Mouse (Mus musculus): ENCODE results near the gene Dohh. TPM values are rescaled to one million over a fixed set of nuclear protein-coding genes. Genes with fewer than 3 reads are reported as not detected.

Dohh gene
- polyA plus RNA-seq, 1 experiment from 2014 or later = 96.8 TPM

Small RNAs within 50 kb of the gene (microRNA-seq; reads per million reads assigned to microRNA genes)
- gene Mir1191b (0.90 reads per million), gene Mir6913 (not detected)

Other genes with a start within 250 kb of the Dohh start
- gene Zbtb7a, start 249.2 kb upstream of the Dohh start, polyA plus RNA-seq (2016; fragmentation: Nextera tagmentation; extraction: Ambion mirVana) = 6.8 and 7.5 TPM in 2 replicates
- gene Pias4, start 216.5 kb upstream of the Dohh start, polyA plus RNA-seq (2016; fragmentation: Nextera tagmentation; extraction: Ambion mirVana) = 56.2 and 58.7 TPM in 2 replicates
- 596 and 599 TPM in 2 replicates for gene Eef2, start 207.8 kb upstream of the Dohh start, polyA plus RNA-seq (2016; fragmentation: Nextera tagmentation; extraction: Ambion mirVana)
- gene Dapk3, start 201.4 kb upstream of the Dohh start, polyA plus RNA-seq (2016; fragmentation: Nextera tagmentation; extraction: Ambion mirVana) = 41.6 and 44.9 TPM in 2 replicates
- gene 4930442H23Rik, start 200.6 kb upstream of the Dohh start, polyA plus RNA-seq (2016; fragmentation: Nextera tagmentation; extraction: Ambion mirVana) = not detected in 2 replicates
- not detected in 2 replicates for gene Nmrk2, start 182.4 kb upstream of the Dohh start, polyA plus RNA-seq (2016; fragmentation: Nextera tagmentation; extraction: Ambion mirVana)
- 5.3 and 6.7 TPM in 2 replicates for gene Atcay, start 153.6 kb upstream of the Dohh start, polyA plus RNA-seq (2016; fragmentation: Nextera tagmentation; extraction: Ambion mirVana)
- gene Zfr2, start 151.3 kb upstream of the Dohh start, polyA plus RNA-seq (2016; fragmentation: Nextera tagmentation; extraction: Ambion mirVana) = 2.4 and 2.7 TPM in 2 replicates
- gene Matk, start 131.5 kb upstream of the Dohh start, polyA plus RNA-seq (2016; fragmentation: Nextera tagmentation; extraction: Ambion mirVana) = 3.7 and 5.0 TPM in 2 replicates
- gene Mrpl54, start 117.5 kb upstream of the Dohh start, polyA plus RNA-seq (2016; fragmentation: Nextera tagmentation; extraction: Ambion mirVana) = 217 TPM in 2 replicates
- gene Apba3, start 117.5 kb upstream of the Dohh start, polyA plus RNA-seq (2016; fragmentation: Nextera tagmentation; extraction: Ambion mirVana) = 51.9 and 52.1 TPM in 2 replicates
- gene Tjp3, start 92.8 kb upstream of the Dohh start, polyA plus RNA-seq (2016; fragmentation: Nextera tagmentation; extraction: Ambion mirVana) = 8.8 and 10.1 TPM in 2 replicates
- gene Pip5k1c, start 91.5 kb upstream of the Dohh start, polyA plus RNA-seq (2016; fragmentation: Nextera tagmentation; extraction: Ambion mirVana) = 60.6 and 62.1 TPM in 2 replicates
- 56.0 and 56.7 TPM in 2 replicates for gene Cactin, start 63.3 kb upstream of the Dohh start, polyA plus RNA-seq (2016; fragmentation: Nextera tagmentation; extraction: Ambion mirVana)
- gene Tbxa2r, start 55.7 kb upstream of the Dohh start, polyA plus RNA-seq (2016; fragmentation: Nextera tagmentation; extraction: Ambion mirVana) = 2.4 and 3.0 TPM in 2 replicates
- gene Gipc3, start 41.2 kb upstream of the Dohh start, polyA plus RNA-seq (2016; fragmentation: Nextera tagmentation; extraction: Ambion mirVana) = not detected in 2 replicates
- gene Hmg20b, start 33.9 kb upstream of the Dohh start, polyA plus RNA-seq (2016; fragmentation: Nextera tagmentation; extraction: Ambion mirVana) = 101 and 108 TPM in 2 replicates
- gene Mfsd12, start 26.9 kb upstream of the Dohh start, polyA plus RNA-seq (2016; fragmentation: Nextera tagmentation; extraction: Ambion mirVana) = 6.7 and 7.5 TPM in 2 replicates
- gene 4930404N11Rik, start 18.6 kb upstream of the Dohh start, polyA plus RNA-seq (2016; fragmentation: Nextera tagmentation; extraction: Ambion mirVana) = 0.35 and 0.52 TPM in 2 replicates
- gene Fzr1, start 5.9 kb upstream of the Dohh start, polyA plus RNA-seq (2016; fragmentation: Nextera tagmentation; extraction: Ambion mirVana) = 135 and 139 TPM in 2 replicates
- gene Gm48551, start within 50 bp of the Dohh start, polyA plus RNA-seq (2016; fragmentation: Nextera tagmentation; extraction: Ambion mirVana) = 2.6 and 3.1 TPM in 2 replicates
- 0.78 and 1.4 TPM in 2 replicates for gene Gm48552, start 4.6 kb downstream of the Dohh start, polyA plus RNA-seq (2016; fragmentation: Nextera tagmentation; extraction: Ambion mirVana)
- gene Smim24, start 8.6 kb downstream of the Dohh start, polyA plus RNA-seq (2016; fragmentation: Nextera tagmentation; extraction: Ambion mirVana) = 1.6 and 1.9 TPM in 2 replicates
- 7.3 and 8.6 TPM in 2 replicates for gene Nfic, start 71.2 kb downstream of the Dohh start, polyA plus RNA-seq (2016; fragmentation: Nextera tagmentation; extraction: Ambion mirVana)
- 3.1 and 5.6 TPM in 2 replicates for gene Celf5, start 98.3 kb downstream of the Dohh start, polyA plus RNA-seq (2016; fragmentation: Nextera tagmentation; extraction: Ambion mirVana)
- 88.2 and 90.4 TPM in 2 replicates for gene Ncln, start 112.0 kb downstream of the Dohh start, polyA plus RNA-seq (2016; fragmentation: Nextera tagmentation; extraction: Ambion mirVana)
- gene S1pr4, start 115.7 kb downstream of the Dohh start, polyA plus RNA-seq (2016; fragmentation: Nextera tagmentation; extraction: Ambion mirVana) = 0.32 and 0.33 TPM in 2 replicates
- 0.84 and 1.1 TPM in 2 replicates for gene Gna15, start 139.8 kb downstream of the Dohh start, polyA plus RNA-seq (2016; fragmentation: Nextera tagmentation; extraction: Ambion mirVana)
- gene Gna11, start 160.8 kb downstream of the Dohh start, polyA plus RNA-seq (2016; fragmentation: Nextera tagmentation; extraction: Ambion mirVana) = 73.4 and 77.2 TPM in 2 replicates
- 276 and 283 TPM in 2 replicates for gene Aes, start 175.1 kb downstream of the Dohh start, polyA plus RNA-seq (2016; fragmentation: Nextera tagmentation; extraction: Ambion mirVana)
- 4.1 and 4.3 TPM in 2 replicates for gene Tle2, start 190.1 kb downstream of the Dohh start, polyA plus RNA-seq (2016; fragmentation: Nextera tagmentation; extraction: Ambion mirVana)
- gene Tle6, start 216.6 kb downstream of the Dohh start, polyA plus RNA-seq (2016; fragmentation: Nextera tagmentation; extraction: Ambion mirVana) = 2.8 and 3.1 TPM in 2 replicates
- gene BC025920, start 221.8 kb downstream of the Dohh start, polyA plus RNA-seq (2016; fragmentation: Nextera tagmentation; extraction: Ambion mirVana) = 1.6 and 2.1 TPM in 2 replicates
- gene Sirt6, start 243.4 kb downstream of the Dohh start, polyA plus RNA-seq (2016; fragmentation: Nextera tagmentation; extraction: Ambion mirVana) = 52.5 and 55.1 TPM in 2 replicates
- 4.8 and 5.8 TPM in 2 replicates for gene Ankrd24, start 244.1 kb downstream of the Dohh start, polyA plus RNA-seq (2016; fragmentation: Nextera tagmentation; extraction: Ambion mirVana)